Mouse (Mus musculus) C2C12 (cell line): ENCODE measurements at regions not wholly inside any gene's neighbourhood (a gene's known extent, or its start where the extent isn't known, plus 50 kb on each side); places are given as distances from the start of the nearest gene placed in this dataset.

Experiments used
- CTCF ChIP-seq: IDR thresholded peaks from one replicate; pipeline ENCODE4 v1.5.1; 2011; ENCODE audit not compliant: control insufficient read depth, insufficient read depth, insufficient read length
- FOSL1 ChIP-seq: IDR thresholded peaks from one replicate; pipeline ENCODE4 v1.8.0; 2011; ENCODE audit warnings: mild to moderate bottlenecking, low read length; ENCODE audit not compliant: poor library complexity, insufficient read depth, severe bottlenecking
- MAX ChIP-seq: IDR thresholded peaks from one replicate; pipeline ENCODE4 v1.6.1; 2011; ENCODE audit warnings: mild to moderate bottlenecking, control low read depth
- MYOD1 ChIP-seq: IDR thresholded peaks from one replicate; pipeline ENCODE4 v1.6.1; 2011; ENCODE audit warnings: low read depth; ENCODE audit not compliant: control insufficient read depth, insufficient read length
- USF1 ChIP-seq: IDR thresholded peaks from one replicate; pipeline ENCODE4 v1.6.1; 2011; ENCODE audit warnings: low read depth, mild to moderate bottlenecking, control low read depth, moderate library complexity

- TF ChIP-seq CTCF, result no peak
- TF ChIP-seq MYOD1, result no peak
- no peak for TF ChIP-seq MAX
- no peak for TF ChIP-seq USF1
- no peak for TF ChIP-seq FOSL1
These were observed 154.7 kb downstream of the Katnal1 start for GRCm38 (mm10) chr5:148774446-148774845.
